ENCODE assay signal across 16 mouse cellular contexts in genomic region chr8:61142302-61142701, GRCm38 (mm10).
DNase-seq lines count a peak whose midpoint lies in the region; ATAC-seq and TF ChIP-seq lines count a peak whose summit lies in the region.
"Had no signal": no experiment of that assay in that cellular context is flagged by ENCODE, and none has a peak within 500 bp of the region (broad histone marks: within the 10 kb centered on the region; RNA-seq: fewer than 3 reads in every experiment).

No protein-coding gene starts in this region.

- no peak overlapping the region for H3K4me2 ChIP-seq in forebrain, embryonic 13.5 days
- no peak overlapping the region for H3K4me2 ChIP-seq in lung, postnatal 0 days (replicated peaks; ENCODE audit: low read depth, low read length)
- no peak overlapping the region for H3K4me2 ChIP-seq in stomach, embryonic 16.5 days (ENCODE audit: low read depth, low read length)
- H3K4me2 ChIP-seq in liver, embryonic 12.5 days = no peak overlapping the region
- no peak overlapping the region for H3K4me2 ChIP-seq in liver, embryonic 11.5 days
- H3K4me2 ChIP-seq: forebrain, embryonic 12.5 days; hindbrain, embryonic 12.5 days; lung, embryonic 15.5 days had no signal

- TF ChIP-seq CTCF in lung, postnatal 0 days (IDR thresholded peaks at IDR 0.05) = no peak

- H3K9ac ChIP-seq in forebrain, embryonic 13.5 days = no peak overlapping the region
- no peak overlapping the region for H3K9ac ChIP-seq in lung, postnatal 0 days (replicated peaks; ENCODE audit: low read depth)
- H3K9ac ChIP-seq in stomach, embryonic 16.5 days (ENCODE audit: low read length) = no peak overlapping the region
- H3K9ac ChIP-seq in liver, embryonic 12.5 days = no peak overlapping the region
- no peak overlapping the region for H3K9ac ChIP-seq in liver, embryonic 11.5 days (ENCODE audit: low read depth, low read length)
- H3K9ac ChIP-seq: forebrain, embryonic 12.5 days; hindbrain, embryonic 12.5 days; lung, embryonic 15.5 days had no signal

- no peaks in the 10 kb centered on the region for H3K36me3 ChIP-seq in forebrain, embryonic 10.5 days (replicated peaks)
- H3K36me3 ChIP-seq in forebrain, embryonic 13.5 days (ENCODE audit: poor library complexity, severe bottlenecking) = no peaks in the 10 kb centered on the region
- H3K36me3 ChIP-seq in lung, postnatal 0 days (ENCODE audit: insufficient read depth, low read length) = no peaks in the 10 kb centered on the region
- H3K36me3 ChIP-seq in stomach, embryonic 16.5 days (ENCODE audit: control insufficient read depth, insufficient read depth, low read length) = no peaks in the 10 kb centered on the region
- no peaks in the 10 kb centered on the region for H3K36me3 ChIP-seq in liver, embryonic 12.5 days
- no peaks in the 10 kb centered on the region for H3K36me3 ChIP-seq in liver, embryonic 11.5 days (ENCODE audit: control insufficient read depth, insufficient read depth, low read length)
- H3K36me3 ChIP-seq: forebrain, embryonic 12.5 days; hindbrain, embryonic 12.5 days; lung, embryonic 15.5 days had no signal

- peaks cover 10% of the 10 kb centered on the region for H3K4me1 ChIP-seq in forebrain, embryonic 10.5 days
- H3K4me1 ChIP-seq in forebrain, embryonic 13.5 days = no peaks in the 10 kb centered on the region
- H3K4me1 ChIP-seq in lung, postnatal 0 days (ENCODE audit: insufficient read depth, low read depth, low read length) = no peaks in the 10 kb centered on the region
- no peaks in the 10 kb centered on the region for H3K4me1 ChIP-seq in stomach, embryonic 16.5 days (ENCODE audit: control insufficient read depth, insufficient read depth, low read length)
- no peaks in the 10 kb centered on the region for H3K4me1 ChIP-seq in liver, embryonic 12.5 days
- H3K4me1 ChIP-seq in liver, embryonic 11.5 days (replicated peaks; ENCODE audit: control insufficient read depth, insufficient read depth, low read length) = no peaks in the 10 kb centered on the region
- H3K4me1 ChIP-seq: hindbrain, embryonic 12.5 days; lung, embryonic 15.5 days had no signal

- no peak for DNase-seq in forebrain, embryonic 10.5 days (ENCODE audit: extremely low spot score, low spot score)
- peak; percentile 27 for DNase-seq in lung, postnatal 0 days (ENCODE audit: low spot score)
- no peak for DNase-seq in lung, adult 18-20 months
- DNase-seq in kidney, postnatal 10 days = peak; percentile 29
- no peak for DNase-seq in liver, embryonic 11.5 days (ENCODE audit: low spot score)
- DNase-seq: adrenal gland, postnatal 36 days; gastrocnemius, postnatal 36 days; liver had no signal

- H3K27me3 ChIP-seq in forebrain, embryonic 10.5 days (ENCODE audit: poor library complexity, severe bottlenecking) = no peaks in the 10 kb centered on the region
- H3K27me3 ChIP-seq in forebrain, embryonic 13.5 days = no peaks in the 10 kb centered on the region
- H3K27me3 ChIP-seq in lung, postnatal 0 days (replicated peaks; ENCODE audit: insufficient read depth, low read length) = no peaks in the 10 kb centered on the region
- no peaks in the 10 kb centered on the region for H3K27me3 ChIP-seq in stomach, embryonic 16.5 days (ENCODE audit: control insufficient read depth, insufficient read depth, low read length)
- no peaks in the 10 kb centered on the region for H3K27me3 ChIP-seq in liver, embryonic 12.5 days (replicated peaks)
- H3K27me3 ChIP-seq in liver, embryonic 11.5 days (replicated peaks; ENCODE audit: control insufficient read depth, insufficient read depth, low read length) = no peaks in the 10 kb centered on the region
- H3K27me3 ChIP-seq: forebrain, embryonic 12.5 days; hindbrain, embryonic 12.5 days; lung, embryonic 15.5 days; megakaryocyte, embryonic 14.5 days; Patski had no signal

- no peak overlapping the region for H3K4me3 ChIP-seq in forebrain, embryonic 10.5 days
- H3K4me3 ChIP-seq in forebrain, embryonic 13.5 days = no peak overlapping the region
- no peak overlapping the region for H3K4me3 ChIP-seq in lung, postnatal 0 days (ENCODE audit: low read depth, low read length)
- H3K4me3 ChIP-seq in stomach, embryonic 16.5 days (replicated peaks; ENCODE audit: low read length) = no peak overlapping the region
- H3K4me3 ChIP-seq in liver, embryonic 12.5 days = no peak overlapping the region
- H3K4me3 ChIP-seq in liver, embryonic 11.5 days (ENCODE audit: low read depth, low read length) = no peak overlapping the region
- H3K4me3 ChIP-seq: forebrain, embryonic 12.5 days; hindbrain, embryonic 12.5 days; lung, embryonic 15.5 days; megakaryocyte, embryonic 14.5 days had no signal

- 49% methylated on average over 3 of the region's 3 CpGs for WGBS in forebrain, embryonic 10.5 days
- WGBS in forebrain, embryonic 13.5 days = 42% methylated on average over 3 of the region's 3 CpGs
- 48% methylated on average over 3 of the region's 3 CpGs for WGBS in lung, postnatal 0 days
- WGBS in stomach, embryonic 16.5 days = 52% methylated on average over 3 of the region's 3 CpGs
- 35% methylated on average over 3 of the region's 3 CpGs for WGBS in liver, embryonic 12.5 days (ENCODE audit: insufficient replicate concordance)
- 57% methylated on average over 3 of the region's 3 CpGs for WGBS in liver, embryonic 11.5 days

- TF ChIP-seq EP300 in lung, postnatal 0 days (IDR thresholded peaks at IDR 0.05) = no peak

- ATAC-seq in forebrain, embryonic 13.5 days = no peak
- ATAC-seq in lung, postnatal 0 days = peak; percentile 38; the same call in 1 of the 2 replicates
- ATAC-seq in stomach, embryonic 16.5 days (ENCODE audit: insufficient read depth, low FRiP score) = peak; percentile 66
- ATAC-seq in liver, embryonic 12.5 days = no peak
- no peak for ATAC-seq in liver, embryonic 11.5 days (replicated peaks; ENCODE audit: low FRiP score)
- ATAC-seq: Patski had no signal

- H3K9me3 ChIP-seq in forebrain, embryonic 10.5 days = no peaks in the 10 kb centered on the region
- no peaks in the 10 kb centered on the region for H3K9me3 ChIP-seq in forebrain, embryonic 13.5 days (replicated peaks)
- no peaks in the 10 kb centered on the region for H3K9me3 ChIP-seq in lung, postnatal 0 days (ENCODE audit: low read length)
- no peaks in the 10 kb centered on the region for H3K9me3 ChIP-seq in stomach, embryonic 16.5 days (replicated peaks; ENCODE audit: control insufficient read depth, low read length)
- no peaks in the 10 kb centered on the region for H3K9me3 ChIP-seq in liver, embryonic 12.5 days (replicated peaks)
- H3K9me3 ChIP-seq in liver, embryonic 11.5 days (ENCODE audit: control insufficient read depth, low read length) = no peaks in the 10 kb centered on the region
- H3K9me3 ChIP-seq: forebrain, embryonic 12.5 days; hindbrain, embryonic 12.5 days; lung, embryonic 15.5 days; megakaryocyte, embryonic 14.5 days had no signal

- peak overlapping the region; percentile 74; the same call in 1 of the 2 replicates for H3K27ac ChIP-seq in forebrain, embryonic 10.5 days
- no peak overlapping the region for H3K27ac ChIP-seq in forebrain, embryonic 13.5 days
- H3K27ac ChIP-seq in lung, postnatal 0 days (ENCODE audit: low read length) = no peak overlapping the region
- no peak overlapping the region for H3K27ac ChIP-seq in stomach, embryonic 16.5 days (ENCODE audit: low read length)
- H3K27ac ChIP-seq in liver, embryonic 12.5 days = no peak overlapping the region
- no peak overlapping the region for H3K27ac ChIP-seq in liver, embryonic 11.5 days (ENCODE audit: low read depth, low read length)
- H3K27ac ChIP-seq: forebrain, embryonic 12.5 days; hindbrain, embryonic 12.5 days; lung, embryonic 15.5 days had no signal

Comparison
In these comparisons a context has a peak if more than half of its experiments do, and no peak if none do; other contexts are left out.
1. DNase-seq: peak in lung, postnatal 0 days (single experiment) and kidney, postnatal 10 days (single experiment); none in forebrain, embryonic 10.5 days (single experiment), lung, adult 18-20 months (0 of 2) and liver, embryonic 11.5 days (single experiment).
2. ATAC-seq: peak in lung, postnatal 0 days (single experiment) and stomach, embryonic 16.5 days (single experiment); none in forebrain, embryonic 13.5 days (single experiment), liver, embryonic 12.5 days (single experiment) and liver, embryonic 11.5 days (single experiment).